Mouse (Mus musculus): ENCODE measurements around the gene Akap9. TPM values are rescaled to one million over a fixed set of nuclear protein-coding genes. Genes with fewer than 3 reads are reported as not detected.
"Not testable (repeated sequence)": the region's sequence is repeated elsewhere in the genome, so short reads cannot be mapped to it uniquely, and the experiment has no call there.

Gene Akap9
- total RNA-seq, 2 experiments from 2014 or later: 20.0 to 21.0 TPM

GRCm38 (mm10) chr5:3961286-3961685, 33.4 kb downstream of the Akap9 start:
- no peak for ATAC-seq (replicated peaks; ENCODE audit: low FRiP score, poor library complexity, severe bottlenecking)

GRCm38 (mm10) chr5:3968415-3968814, 40.6 kb downstream of the Akap9 start:
- no peak for ATAC-seq (replicated peaks; ENCODE audit: low FRiP score, poor library complexity, severe bottlenecking)

- no peak for ATAC-seq (replicated peaks; ENCODE audit: low FRiP score, poor library complexity, severe bottlenecking)
Observed at GRCm38 (mm10) chr5:3969114-3969513, 41.3 kb downstream of the Akap9 start.

- no peak for ATAC-seq (replicated peaks; ENCODE audit: low FRiP score, poor library complexity, severe bottlenecking)
Observed at GRCm38 (mm10) chr5:3970936-3971335, 43.1 kb downstream of the Akap9 start.

GRCm38 (mm10) chr5:3973764-3974163, 45.9 kb downstream of the Akap9 start:
- no peak for ATAC-seq (replicated peaks; ENCODE audit: low FRiP score, poor library complexity, severe bottlenecking)

GRCm38 (mm10) chr5:3974896-3975295, 47.0 kb downstream of the Akap9 start:
- no peak for ATAC-seq (replicated peaks; ENCODE audit: low FRiP score, poor library complexity, severe bottlenecking)

- ATAC-seq (replicated peaks; ENCODE audit: low FRiP score, poor library complexity, severe bottlenecking): no peak
Observed at GRCm38 (mm10) chr5:3976111-3976510, 48.3 kb downstream of the Akap9 start.

- ATAC-seq (replicated peaks; ENCODE audit: low FRiP score, poor library complexity, severe bottlenecking): no peak
Observed at GRCm38 (mm10) chr5:3977904-3978303, 50.0 kb downstream of the Akap9 start.

- no peak for ATAC-seq (replicated peaks; ENCODE audit: low FRiP score, poor library complexity, severe bottlenecking)
Observed at GRCm38 (mm10) chr5:3989608-3990007, 61.8 kb downstream of the Akap9 start.

GRCm38 (mm10) chr5:3990499-3990898, 62.6 kb downstream of the Akap9 start:
- no peak for ATAC-seq (replicated peaks; ENCODE audit: low FRiP score, poor library complexity, severe bottlenecking)

GRCm38 (mm10) chr5:4004531-4005469, 76.9 kb downstream of the Akap9 start:
- no peak for ATAC-seq (replicated peaks; ENCODE audit: low FRiP score, poor library complexity, severe bottlenecking)

- no peak for ATAC-seq (replicated peaks; ENCODE audit: low FRiP score, poor library complexity, severe bottlenecking)
Observed at GRCm38 (mm10) chr5:4006606-4007005, 78.8 kb downstream of the Akap9 start.

- ATAC-seq (replicated peaks; ENCODE audit: low FRiP score, poor library complexity, severe bottlenecking): no peak
Observed at GRCm38 (mm10) chr5:4008266-4008665, 80.4 kb downstream of the Akap9 start.

- no peak for ATAC-seq (replicated peaks; ENCODE audit: low FRiP score, poor library complexity, severe bottlenecking)
Observed at GRCm38 (mm10) chr5:4009540-4009939, 81.7 kb downstream of the Akap9 start.

- not testable (repeated sequence) for ATAC-seq (replicated peaks; ENCODE audit: low FRiP score, poor library complexity, severe bottlenecking)
Observed at GRCm38 (mm10) chr5:4017646-4018045, 89.8 kb downstream of the Akap9 start.

GRCm38 (mm10) chr5:4019377-4019776, 91.5 kb downstream of the Akap9 start:
- ATAC-seq (replicated peaks; ENCODE audit: low FRiP score, poor library complexity, severe bottlenecking): no peak

GRCm38 (mm10) chr5:4020018-4020417, 92.2 kb downstream of the Akap9 start:
- no peak for ATAC-seq (replicated peaks; ENCODE audit: low FRiP score, poor library complexity, severe bottlenecking)

- ATAC-seq (replicated peaks; ENCODE audit: low FRiP score, poor library complexity, severe bottlenecking): no peak
Observed at GRCm38 (mm10) chr5:4023186-4023585, 95.3 kb downstream of the Akap9 start.

- ATAC-seq (replicated peaks; ENCODE audit: low FRiP score, poor library complexity, severe bottlenecking): no peak
Observed at GRCm38 (mm10) chr5:4023742-4024681, 96.2 kb downstream of the Akap9 start.

GRCm38 (mm10) chr5:4024727-4025126, 96.9 kb downstream of the Akap9 start:
- no peak for ATAC-seq (replicated peaks; ENCODE audit: low FRiP score, poor library complexity, severe bottlenecking)

All from erythroid progenitor cell, adult 5-6 weeks (primary cell).